Comparison of ENCODE assay signal across 23 mouse cellular contexts in the genomic region with DNA sequence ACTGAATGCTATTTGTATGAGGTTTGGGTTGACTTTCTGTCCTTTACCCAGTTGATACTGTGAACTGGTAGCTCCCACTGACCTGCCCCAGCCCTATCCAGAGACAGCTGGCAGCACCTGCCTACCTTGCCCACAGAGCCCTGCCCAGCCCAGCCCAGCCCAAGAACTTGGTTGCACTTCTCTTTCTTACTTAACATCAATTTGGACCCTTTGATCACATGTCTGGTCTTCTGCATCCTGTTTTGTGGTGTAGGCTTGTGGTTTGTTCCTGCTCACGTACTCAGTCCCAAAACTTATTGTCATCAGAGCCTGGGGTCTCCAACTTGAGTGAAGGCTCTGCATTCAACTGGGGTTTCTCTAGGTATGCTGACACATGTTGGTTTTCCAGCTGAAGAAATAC. TPM values are rescaled to one million over a fixed set of nuclear protein-coding genes. Genes with fewer than 3 reads are reported as not detected.
DNase-seq lines count a peak whose midpoint lies in the region; ATAC-seq lines count a peak whose summit lies in the region.
"Had no signal": no experiment of that assay in that cellular context is flagged by ENCODE, and none has a peak within 500 bp of the region (broad histone marks: within the 10 kb centered on the region; RNA-seq: fewer than 3 reads in every experiment).

No protein-coding gene starts in this region.

- DNase-seq in thymus, postnatal 0 days (ENCODE audit: low spot score) = peak; percentile 4
- no peak for DNase-seq in thymus, postnatal 10 days (ENCODE audit: low spot score in 2 of 2)
- DNase-seq in B cell, adult 2 months = no peak
- DNase-seq in ovary, adult 18-20 months (ENCODE audit: low spot score) = no peak
- DNase-seq: adrenal gland, adult 8-10 months; adrenal gland, postnatal 36 days; cerebellum, adult 2 months; cerebellum, postnatal 10 days; embryo, embryonic 11 days; heart, postnatal 36 days had no signal

- ATAC-seq in common myeloid progenitor, adult 5-6 weeks (replicated peaks; ENCODE audit: low read depth, poor library complexity, severe bottlenecking) = peak; percentile 92
- ATAC-seq in megakaryocyte, adult 5-6 weeks (ENCODE audit: poor library complexity, severe bottlenecking) = peak; percentile 84
- ATAC-seq in midbrain, embryonic 13.5 days = no peak
- ATAC-seq: forebrain, embryonic 14.5 days; hindbrain, embryonic 16.5 days had no signal

- no peaks in the 10 kb centered on the region for H3K27me3 ChIP-seq in midbrain, embryonic 13.5 days
- H3K27me3 ChIP-seq: embryonic facial prominence, embryonic 15.5 days; heart, embryonic 12.5 days; hindbrain, embryonic 12.5 days had no signal

- H3K4me1 ChIP-seq in midbrain, embryonic 13.5 days (replicated peaks) = no peaks in the 10 kb centered on the region
- H3K4me1 ChIP-seq: embryonic facial prominence, embryonic 15.5 days; forebrain, embryonic 10.5 days; hindbrain, embryonic 12.5 days had no signal

- no peak overlapping the region for H3K4me3 ChIP-seq in midbrain, embryonic 13.5 days (replicated peaks)
- H3K4me3 ChIP-seq: embryonic facial prominence, embryonic 15.5 days; erythroblast, embryonic 14.5 days; forebrain, embryonic 10.5 days; heart, embryonic 12.5 days; hindbrain, embryonic 12.5 days had no signal

- H3K36me3 ChIP-seq in midbrain, embryonic 13.5 days = no peaks in the 10 kb centered on the region
- H3K36me3 ChIP-seq: embryonic facial prominence, embryonic 15.5 days; forebrain, embryonic 10.5 days; heart, embryonic 12.5 days; hindbrain, embryonic 12.5 days had no signal

- WGBS in midbrain, embryonic 13.5 days = 82% methylated on average over 1 of the region's 1 CpGs

- no peak overlapping the region for H3K9ac ChIP-seq in midbrain, embryonic 13.5 days (replicated peaks)
- H3K9ac ChIP-seq: embryonic facial prominence, embryonic 15.5 days; heart, embryonic 12.5 days; hindbrain, embryonic 12.5 days had no signal

- H3K4me2 ChIP-seq in midbrain, embryonic 13.5 days (replicated peaks) = no peak overlapping the region
- H3K4me2 ChIP-seq: embryonic facial prominence, embryonic 15.5 days; heart, embryonic 12.5 days; hindbrain, embryonic 12.5 days had no signal

- H3K9me3 ChIP-seq in midbrain, embryonic 13.5 days = no peaks in the 10 kb centered on the region
- H3K9me3 ChIP-seq: embryonic facial prominence, embryonic 15.5 days; forebrain, embryonic 10.5 days; heart, embryonic 12.5 days; hindbrain, embryonic 12.5 days had no signal

- H3K27ac ChIP-seq in midbrain, embryonic 13.5 days = no peak overlapping the region
- H3K27ac ChIP-seq: embryonic facial prominence, embryonic 15.5 days; forebrain, embryonic 10.5 days; hindbrain, embryonic 12.5 days had no signal

RNA-seq across cellular contexts. Expression of a gene that starts 11.2 kb away (rescaled TPM):
- polyA plus RNA-seq in thymus, postnatal 0 days (2015; fragmentation: Nextera tagmentation; extraction: Ambion mirVana) = 0.20 TPM in 1 of 2 replicates, not detected in the other
- total RNA-seq in common myeloid progenitor, adult 5-6 weeks (2017) = not detected in 2 replicates
- total RNA-seq in megakaryocyte, adult 5-6 weeks (2015) = not detected in 2 replicates
- not detected in 2 replicates for total RNA-seq in megakaryocyte, adult 5-6 weeks (2017)
- polyA plus RNA-seq in midbrain, embryonic 13.5 days (2015; fragmentation: Nextera tagmentation; extraction: Ambion mirVana) = not detected in 2 replicates
- total RNA-seq: adrenal gland, adult 8-10 months; adrenal gland, postnatal 36 days; gastrocnemius, adult 8-10 months; gastrocnemius, postnatal 4 days had no signal
- polyA plus RNA-seq: C2C12; cerebellum, adult 2 months; erythroblast, embryonic 14.5 days; forebrain, embryonic 10.5 days had no signal

RNA-seq across cellular contexts. Expression of a gene that starts 11.6 kb away (rescaled TPM):
- polyA plus RNA-seq in thymus, postnatal 0 days (2015; fragmentation: Nextera tagmentation; extraction: Ambion mirVana) = 0.31 and 0.43 TPM in 2 replicates
- total RNA-seq in common myeloid progenitor, adult 5-6 weeks (2017) = 0.29 and 0.32 TPM in 2 replicates
- total RNA-seq in megakaryocyte, adult 5-6 weeks (2015) = 0.49 and 0.50 TPM in 2 replicates
- total RNA-seq in megakaryocyte, adult 5-6 weeks (2017) = 0.29 TPM in 1 of 2 replicates, not detected in the other
- polyA plus RNA-seq in midbrain, embryonic 13.5 days (2015; fragmentation: Nextera tagmentation; extraction: Ambion mirVana) = 0.73 and 0.77 TPM in 2 replicates
- total RNA-seq: gastrocnemius, adult 8-10 months; gastrocnemius, postnatal 4 days had no signal
- polyA plus RNA-seq: C2C12; erythroblast, embryonic 14.5 days had no signal

RNA-seq across cellular contexts. Expression of a gene that starts 49.0 kb away (rescaled TPM):
- 9.4 and 9.5 TPM in 2 replicates for polyA plus RNA-seq in thymus, postnatal 0 days (2015; fragmentation: Nextera tagmentation; extraction: Ambion mirVana)
- 21.1 and 22.3 TPM in 2 replicates for total RNA-seq in common myeloid progenitor, adult 5-6 weeks (2017)
- total RNA-seq in megakaryocyte, adult 5-6 weeks (2015) = 8.7 and 14.4 TPM in 2 replicates
- total RNA-seq in megakaryocyte, adult 5-6 weeks (2017) = 8.4 and 8.7 TPM in 2 replicates
- 10.2 and 11.3 TPM in 2 replicates for polyA plus RNA-seq in midbrain, embryonic 13.5 days (2015; fragmentation: Nextera tagmentation; extraction: Ambion mirVana)

RNA-seq across cellular contexts. Expression of a gene that starts 57.9 kb away (rescaled TPM):
- polyA plus RNA-seq in thymus, postnatal 0 days (2015; fragmentation: Nextera tagmentation; extraction: Ambion mirVana) = 5.0 and 5.7 TPM in 2 replicates
- total RNA-seq in common myeloid progenitor, adult 5-6 weeks (2017) = 1.6 and 11.3 TPM in 2 replicates
- total RNA-seq in megakaryocyte, adult 5-6 weeks (2015) = 2.4 and 3.0 TPM in 2 replicates
- total RNA-seq in megakaryocyte, adult 5-6 weeks (2017) = 3.8 and 4.5 TPM in 2 replicates
- 3.4 and 3.5 TPM in 2 replicates for polyA plus RNA-seq in midbrain, embryonic 13.5 days (2015; fragmentation: Nextera tagmentation; extraction: Ambion mirVana)
- polyA plus RNA-seq: erythroblast, embryonic 14.5 days had no signal
